Mouse (Mus musculus) stomach, embryonic 16.5 days (tissue): ENCODE measurements at regions not wholly inside any gene's neighbourhood (a gene's known extent, or its start where the extent isn't known, plus 50 kb on each side); places are given as distances from the start of the nearest gene placed in this dataset.

Experiments used
- ATAC-seq: fragments of 200-750 bp; cut with Nextera tagmentation; 2 replicates; pipeline ENCODE4 v1.8.0; 2017; ENCODE audit warnings: moderate number of reproducible peaks, moderate TSS enrichment; ENCODE audit not compliant: insufficient read depth, low FRiP score
- H3K27ac ChIP-seq: fragments of 300-500 bp; sonication (generic); 2 replicates; pipeline ENCODE4 v1.5.1; 2014; ENCODE audit warnings: low read length
- H3K27me3 ChIP-seq: fragments of 300-500 bp; sonication (generic); 2 replicates; pipeline ENCODE4 v1.6.1; 2014; ENCODE audit warnings: low read length, control low read depth, mixed read lengths; ENCODE audit not compliant: control insufficient read depth, insufficient read depth
- H3K36me3 ChIP-seq: fragments of 300-500 bp; sonication (generic); 2 replicates; pipeline ENCODE4 v1.6.1; 2014; ENCODE audit warnings: low read length; ENCODE audit not compliant: control insufficient read depth, insufficient read depth
- H3K4me1 ChIP-seq: fragments of 300-500 bp; sonication (generic); 2 replicates; pipeline ENCODE4 v1.6.1; 2014; ENCODE audit warnings: low read length, control low read depth, mixed read lengths; ENCODE audit not compliant: control insufficient read depth, insufficient read depth
- H3K4me2 ChIP-seq: fragments of 300-500 bp; sonication (generic); 2 replicates; pipeline ENCODE4 v1.6.1; 2014; ENCODE audit warnings: low read depth, low read length, mixed read lengths
- H3K4me3 ChIP-seq: fragments of 300-500 bp; sonication (generic); replicated peaks from 2 replicates; pipeline ENCODE4 v1.5.1; 2014; ENCODE audit warnings: mild to moderate bottlenecking, low read length
- H3K9ac ChIP-seq: fragments of 300-500 bp; sonication (generic); 2 replicates; pipeline ENCODE4 v1.6.1; 2014; ENCODE audit warnings: low read length
- H3K9me3 ChIP-seq: fragments of 300-500 bp; sonication (generic); replicated peaks from 2 replicates; pipeline ENCODE4 v1.6.1; 2016; ENCODE audit warnings: low read length, control low read depth; ENCODE audit not compliant: control insufficient read depth
- WGBS: fragments of 180-500 bp; shearing (Covaris S2); extraction: QIAGEN DNeasy Blood & Tissue Kit; methylation state at CpG from one replicate; pipeline ENCODE4 v1.1.7; 2014; 5-methylcytosine and 5-hydroxymethylcytosine counted together

GRCm38 (mm10) chr13:15078635-15079094, 384.4 kb upstream of the Gli3 start:
- Histone ChIP-seq H3K9me3 (peaks cover 2% of the 10 kb centered on the region; the same call in 1 of the 2 replicates), H3K9ac (no peak overlapping the region), H3K4me2 (no peak overlapping the region), H3K27ac (peak overlapping the region; percentile 11; the same call in 1 of the 2 replicates), H3K4me1 (peaks cover 6% of the 10 kb centered on the region; the same call in 1 of the 2 replicates), H3K36me3 (no peaks in the 10 kb centered on the region), H3K4me3 (no peak overlapping the region), H3K27me3 (no peaks in the 10 kb centered on the region)
- ATAC-seq, result peak; percentile 53; the same call in 1 of the 2 replicates
- WGBS, result 37% methylated on average over 2 of the region's 2 CpGs

DNA sequence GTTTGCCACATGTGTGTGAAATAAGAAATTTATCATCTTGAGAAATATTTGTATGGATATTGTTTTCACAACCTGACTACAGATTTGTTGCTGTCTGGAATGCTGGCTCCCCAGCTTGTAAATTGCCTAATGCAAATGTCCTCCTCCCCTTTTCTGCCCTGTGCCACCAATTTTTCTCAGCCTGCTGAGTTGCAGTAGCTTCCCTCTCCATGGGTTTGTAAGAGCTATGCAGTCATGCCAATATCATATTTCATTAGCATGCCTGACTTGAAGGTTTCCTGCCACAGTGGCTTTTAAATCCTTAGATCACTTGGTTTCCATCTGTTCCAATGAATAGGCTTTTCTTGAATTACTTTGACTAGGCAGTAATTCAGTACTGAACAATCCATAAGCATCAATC, 383.9 kb upstream of the Gli3 start:
- no peak for ATAC-seq
- H3K36me3 ChIP-seq, result no peaks in the 10 kb centered on the region

DNA sequence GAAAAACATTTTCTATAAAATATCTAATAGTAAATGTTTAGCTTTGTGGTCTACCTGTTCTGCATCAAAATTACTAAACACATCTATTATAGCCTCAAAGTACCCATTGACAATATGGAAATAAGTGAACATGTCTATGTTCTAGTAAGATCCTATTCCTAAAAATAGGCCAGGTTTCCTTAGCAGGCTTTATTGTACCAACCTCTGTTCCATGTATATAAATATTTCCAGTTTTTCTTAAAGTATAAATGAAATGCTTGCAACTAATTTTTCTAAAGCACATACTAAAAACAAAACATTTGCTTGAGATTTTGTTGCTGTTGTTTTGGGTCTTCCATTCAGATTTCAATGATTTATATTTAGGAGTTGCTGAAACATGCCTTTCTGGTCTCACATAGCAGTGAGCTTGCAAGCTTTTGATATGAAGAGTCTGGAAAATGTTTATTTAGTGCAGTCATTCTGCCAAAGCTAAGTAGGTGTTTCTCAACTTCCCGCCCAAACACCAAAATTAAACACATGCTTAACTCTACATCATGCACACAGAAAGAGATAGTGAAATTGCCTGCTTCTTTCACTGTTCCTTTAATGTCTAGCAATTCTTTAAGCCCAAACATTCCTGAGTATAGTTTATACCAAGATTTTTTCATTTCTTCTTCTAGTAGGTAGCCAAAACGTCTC, 380.6 kb upstream of the Gli3 start:
- no peak overlapping the region for H3K9ac ChIP-seq
- no peaks in the 10 kb centered on the region for H3K36me3 ChIP-seq
- peaks cover 6% of the 10 kb centered on the region; the same call in 1 of the 2 replicates for H3K4me1 ChIP-seq
- no peaks in the 10 kb centered on the region for H3K27me3 ChIP-seq
- no peak overlapping the region for H3K4me3 ChIP-seq
- no peak overlapping the region for H3K4me2 ChIP-seq
- H3K27ac ChIP-seq, result no peak overlapping the region
- no peaks in the 10 kb centered on the region for H3K9me3 ChIP-seq
- 35% methylated on average over 2 of the region's 2 CpGs for WGBS
- no peak for ATAC-seq

More for the DNA sequence above, 383.9 kb upstream of the Gli3 start:
- Histone ChIP-seq H3K27me3 (no peaks in the 10 kb centered on the region), H3K9ac (no peak overlapping the region), H3K9me3 (peaks cover 2% of the 10 kb centered on the region; the same call in 1 of the 2 replicates), H3K4me2 (no peak overlapping the region), H3K4me3 (no peak overlapping the region), H3K27ac (no peak overlapping the region), H3K4me1 (peaks cover 6% of the 10 kb centered on the region; the same call in 1 of the 2 replicates)

DNA sequence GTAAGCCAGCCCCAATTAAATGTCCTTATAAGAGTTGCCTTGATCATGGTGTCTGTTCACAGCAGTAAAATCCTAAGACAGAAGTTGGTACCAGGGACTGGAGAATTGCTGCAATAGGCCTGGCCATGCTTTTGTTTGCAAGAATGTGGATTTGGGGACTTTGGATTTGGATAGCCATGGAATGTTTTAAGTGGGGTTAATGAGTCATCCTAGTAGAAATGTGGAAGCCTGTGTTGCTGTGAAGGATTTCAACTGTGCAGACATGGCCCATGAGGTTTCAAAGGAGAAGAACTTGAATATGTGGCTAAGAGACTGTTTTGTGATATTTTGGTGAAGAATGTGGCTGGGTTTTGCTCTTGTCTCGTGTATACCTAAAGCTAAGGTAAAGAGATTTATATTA, 368.2 kb upstream of the Gli3 start:
- H3K9ac ChIP-seq, result no peak overlapping the region
- no peaks in the 10 kb centered on the region for H3K4me1 ChIP-seq
- H3K4me2 ChIP-seq, result no peak overlapping the region
- no peak overlapping the region for H3K4me3 ChIP-seq
- no peaks in the 10 kb centered on the region for H3K36me3 ChIP-seq
- H3K27ac ChIP-seq, result no peak overlapping the region
- no peaks in the 10 kb centered on the region for H3K27me3 ChIP-seq
- no peaks in the 10 kb centered on the region for H3K9me3 ChIP-seq
- 73% methylated on average over 1 of the region's 1 CpGs for whole genome bisulfite sequencing
- no peak for ATAC-seq

DNA sequence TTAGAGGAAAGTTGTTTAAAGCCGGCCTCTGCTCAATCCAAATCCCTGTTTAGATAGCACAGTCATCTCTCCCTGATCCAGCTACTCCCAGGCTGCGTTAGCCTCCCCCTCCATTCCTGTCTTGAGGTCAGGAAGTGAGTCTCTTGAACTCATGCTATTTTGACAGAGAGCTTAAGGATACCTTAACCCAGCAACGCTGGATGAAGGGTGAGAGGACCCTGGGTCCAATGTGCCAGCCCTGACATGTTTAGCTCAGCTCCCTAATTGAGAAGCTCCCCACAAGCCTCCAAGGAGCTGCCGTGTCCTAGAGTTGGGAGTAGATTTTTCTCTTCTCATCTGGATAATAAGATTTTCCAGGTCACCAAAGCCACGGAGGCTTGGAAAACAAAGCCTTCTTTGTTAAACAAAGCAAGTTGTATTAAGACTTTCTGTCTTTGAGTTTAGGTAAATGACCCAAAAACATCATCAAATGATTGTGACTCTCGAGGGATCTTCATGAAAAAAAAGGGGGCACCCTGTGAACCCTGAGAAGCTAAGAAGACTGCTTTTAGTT, 355.2 kb upstream of the Gli3 start:
- H3K9ac ChIP-seq, result 0 out of 2 replicates have a peak overlapping the region, but pooled peaks have one; percentile 11
- no peak overlapping the region for H3K4me3 ChIP-seq
- ATAC-seq, result no peak
- H3K36me3 ChIP-seq, result no peaks in the 10 kb centered on the region
- 0 out of 2 replicates have a peak, but pooled peaks cover 3% of the 10 kb centered on the region for H3K9me3 ChIP-seq
- peaks cover 12% of the 10 kb centered on the region for H3K4me1 ChIP-seq
- peak overlapping the region; percentile 9; the same call in 1 of the 2 replicates for H3K4me2 ChIP-seq
- H3K27ac ChIP-seq, result peak overlapping the region; percentile 87
- 17% methylated on average over 6 of the region's 6 CpGs for WGBS
- no peaks in the 10 kb centered on the region for H3K27me3 ChIP-seq

- H3K9ac ChIP-seq, result no peak overlapping the region
- H3K4me1 ChIP-seq, result 0 out of 2 replicates have a peak, but pooled peaks cover 2% of the 10 kb centered on the region
- no peaks in the 10 kb centered on the region for H3K9me3 ChIP-seq
- no peak overlapping the region for H3K4me3 ChIP-seq
- H3K4me2 ChIP-seq, result no peak overlapping the region
- no peaks in the 10 kb centered on the region for H3K27me3 ChIP-seq
- 71% methylated on average over 7 of the region's 7 CpGs for WGBS
- no peak for ATAC-seq
- H3K27ac ChIP-seq, result no peak overlapping the region
- no peaks in the 10 kb centered on the region for H3K36me3 ChIP-seq
Measured at GRCm38 (mm10) chr13:15113383-15113782, 349.7 kb upstream of the Gli3 start.

DNA sequence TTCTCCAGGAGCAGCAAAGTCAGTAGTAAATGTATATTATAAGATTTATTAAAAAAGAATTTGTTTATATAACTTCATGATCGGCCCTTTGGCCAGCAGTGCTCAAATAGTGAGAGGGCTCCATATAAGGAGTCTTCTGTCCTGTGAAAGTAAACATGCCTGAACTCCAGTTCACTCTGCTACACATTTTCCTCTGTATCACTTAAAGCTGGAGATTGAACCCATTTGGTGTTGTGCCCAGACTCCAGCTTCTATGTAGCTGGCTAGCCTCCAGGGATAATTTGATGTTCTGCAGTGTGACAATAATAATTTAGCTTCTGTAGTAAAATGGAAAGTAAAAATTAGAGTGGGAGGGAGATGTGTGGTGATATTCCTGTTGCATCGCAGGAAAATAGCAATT, 332.8 kb upstream of the Gli3 start:
- no peak overlapping the region; the same call in 1 of the 2 replicates for H3K27ac ChIP-seq
- no peaks in the 10 kb centered on the region for H3K36me3 ChIP-seq
- peak; percentile 93 for ATAC-seq
- H3K4me1 ChIP-seq, result no peaks in the 10 kb centered on the region
- 33% methylated on average over 2 of the region's 2 CpGs for WGBS
- no peak overlapping the region for H3K4me2 ChIP-seq
- no peaks in the 10 kb centered on the region for H3K27me3 ChIP-seq
- no peaks in the 10 kb centered on the region for H3K9me3 ChIP-seq
- H3K9ac ChIP-seq, result no peak overlapping the region
- H3K4me3 ChIP-seq, result no peak overlapping the region

DNA sequence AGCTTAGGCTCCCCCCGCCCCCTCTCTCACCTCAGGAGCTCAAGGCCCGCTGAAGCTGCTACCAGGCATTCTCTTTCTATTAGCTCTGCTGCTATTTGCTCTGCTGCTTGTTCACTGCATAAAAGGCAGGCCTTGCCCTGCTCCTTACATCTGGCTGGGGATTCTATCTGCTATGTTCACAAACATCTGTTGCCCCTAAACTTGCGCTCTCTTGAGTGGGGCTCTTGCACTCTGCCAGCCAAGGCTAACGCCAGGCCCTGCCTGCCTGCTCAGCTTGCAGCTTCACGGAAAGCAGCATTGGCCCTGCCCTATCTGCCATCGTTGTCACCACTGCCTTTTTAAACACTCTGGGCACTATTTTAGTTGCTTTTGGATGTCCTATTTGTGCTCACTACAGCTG, 316.9 kb upstream of the Gli3 start:
- ATAC-seq, result no peak

GRCm38 (mm10) chr13:15180898-15181297, 282.1 kb upstream of the Gli3 start:
- no peak overlapping the region for H3K4me3 ChIP-seq
- no peak overlapping the region for H3K27ac ChIP-seq
- no peaks in the 10 kb centered on the region for H3K36me3 ChIP-seq
- H3K27me3 ChIP-seq, result no peaks in the 10 kb centered on the region
- no peak overlapping the region for H3K4me2 ChIP-seq
- ATAC-seq, result no peak
- H3K9ac ChIP-seq, result no peak overlapping the region
- peaks cover 6% of the 10 kb centered on the region; the same call in 1 of the 2 replicates for H3K4me1 ChIP-seq
- no peaks in the 10 kb centered on the region for H3K9me3 ChIP-seq
- 52% methylated on average over 2 of the region's 2 CpGs for WGBS

More for the DNA sequence above, 316.9 kb upstream of the Gli3 start:
- Histone ChIP-seq H3K9ac (no peak overlapping the region), H3K4me1 (no peaks in the 10 kb centered on the region), H3K27ac (no peak overlapping the region), H3K9me3 (no peaks in the 10 kb centered on the region), H3K4me2 (no peak overlapping the region), H3K27me3 (no peaks in the 10 kb centered on the region), H3K4me3 (no peak overlapping the region), H3K36me3 (no peaks in the 10 kb centered on the region)
- 55% methylated on average over 6 of the region's 6 CpGs for WGBS
